Mouse (Mus musculus) megakaryocyte, embryonic 14.5 days (primary cell): ENCODE results near the gene Man1a2.

Source experiments
- FLI1 ChIP-seq: IDR thresholded peaks from 2 replicates; pipeline ENCODE4 v1.6.1; 2012; ENCODE audit warnings: low read length, inconsistent platforms, mixed read lengths
- GATA1 ChIP-seq: IDR thresholded peaks from 3 replicates; pipeline ENCODE4 v1.6.1; 2012; ENCODE audit warnings: mixed read lengths, low read length, inconsistent platforms, borderline replicate concordance

- TF ChIP-seq GATA1 (no peak), FLI1 (no peak)
Observed at GRCm38 (mm10) chr3:100678951-100679570, 6.2 kb downstream of the Man1a2 start.
